Mouse (Mus musculus) thymus, postnatal 14 days (tissue): ENCODE results near the gene Svs3a.
"Not testable (repeated sequence)": the region's sequence is repeated elsewhere in the genome, so short reads cannot be mapped to it uniquely, and the experiment has no call there.

Experiments
- DNase-seq: peaks from one replicate; pipeline ENCODE4 v3.0.0; 2021

Svs3a gene

GRCm38 (mm10) chr2:164288968-164289367 is at the start of gene Svs3a:
Gene Svs3a (plus strand): TSS chr2:164289268.
- not testable (repeated sequence) for DNase-seq

GRCm38 (mm10) chr2:164256540-164256939 is 32.5 kb upstream of the Svs3a start, which contains the start of gene Svs3b:
Gene Svs3b (minus strand): TSS chr2:164256640.
- DNase-seq: not testable (repeated sequence)

- no peak for DNase-seq
These were observed 10.7 kb upstream of the Svs3a start, which contains the start of gene Svs4 for GRCm38 (mm10) chr2:164278359-164278758. Gene Svs4 (minus strand): TSS chr2:164278459.

GRCm38 (mm10) chr2:164312599-164312998 is 23.5 kb downstream of the Svs3a start:
- no peak for DNase-seq

GRCm38 (mm10) chr2:164315460-164315859 is 26.4 kb downstream of the Svs3a start:
- not testable (repeated sequence) for DNase-seq

- DNase-seq: not testable (repeated sequence)
These were observed 27.4 kb downstream of the Svs3a start, which contains the start of gene Svs6 for GRCm38 (mm10) chr2:164316451-164316850. Gene Svs6 (plus strand): TSS chr2:164316751.

GRCm38 (mm10) chr2:164320983-164321382 is 31.9 kb downstream of the Svs3a start:
- DNase-seq: no peak

- DNase-seq: not testable (repeated sequence)
These were observed 43.4 kb downstream of the Svs3a start, which contains the start of gene Svs5 for GRCm38 (mm10) chr2:164332440-164332839. Gene Svs5 (plus strand): TSS chr2:164332740.
